Mouse (Mus musculus) stomach, postnatal 0 days (tissue): ENCODE measurements at regions not wholly inside any gene's neighbourhood (a gene's known extent, or its start where the extent isn't known, plus 50 kb on each side); places are given as distances from the start of the nearest gene placed in this dataset.

Experiments
- CTCF ChIP-seq: IDR thresholded peaks from 2 replicates; pipeline ENCODE4 v1.5.1; 2016; ENCODE audit warnings: antibody characterized with exemption, low read depth, mild to moderate bottlenecking, moderate library complexity
- EP300 ChIP-seq: optimal IDR thresholded peaks from 2 replicates; pipeline ENCODE3; 2016; ENCODE audit warnings: antibody characterized with exemption

DNA sequence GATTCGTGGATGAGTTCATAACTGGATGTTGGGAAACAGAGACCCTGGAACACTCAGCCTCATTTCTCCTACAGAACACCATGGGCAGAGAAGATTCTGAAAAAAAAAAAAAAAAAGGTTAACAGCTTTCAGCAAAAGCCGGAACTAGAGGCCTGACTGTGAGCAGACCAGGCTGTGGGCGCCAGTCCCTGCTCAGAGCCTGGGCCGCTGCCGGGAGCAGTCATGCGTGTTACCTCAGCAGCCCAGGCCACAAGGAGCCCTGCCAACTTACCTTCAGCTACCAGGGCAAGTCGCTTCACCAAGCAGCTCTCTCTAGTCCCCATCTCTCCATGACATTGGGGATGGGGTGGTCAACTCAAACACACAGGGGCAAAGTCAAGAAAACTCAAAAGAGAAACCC is 140.6 kb upstream of the 1700016C15Rik start:
- TF ChIP-seq CTCF, result no peak
- no peak for TF ChIP-seq EP300
